Mouse (Mus musculus) ES-E14 (cell line): ENCODE data around the gene Btbd6. TPM values are rescaled to one million over a fixed set of nuclear protein-coding genes. Genes with fewer than 3 reads are reported as not detected.

Experiments used
- DNase-seq: peaks from one replicate; pipeline ENCODE4 v3.0.0-alpha.2; 2013; ENCODE audit warnings: low read depth, low spot score
- H3K27ac ChIP-seq: 2 replicates; pipeline ENCODE4 v1.5.1; 2012; ENCODE audit warnings: low read depth, mild to moderate bottlenecking, low read length, moderate library complexity, mixed read lengths; ENCODE audit not compliant: poor library complexity, insufficient read depth, severe bottlenecking
- H3K36me3 ChIP-seq: 2 replicates; pipeline ENCODE4 v1.6.1; 2012; ENCODE audit warnings: mild to moderate bottlenecking, low read length, moderate library complexity, mixed read lengths; ENCODE audit not compliant: control insufficient read depth, poor library complexity, insufficient read depth, severe bottlenecking
- H3K4me1 ChIP-seq, 2 experiments: fragments of 150-350 bp in 1 of 2; sonication (generic) in 1 of 2; 2 replicates each; pipeline ENCODE4 v1.6.1; 2012; ENCODE audit warnings: low read length in 2 of 2, mild to moderate bottlenecking in 1 of 2, mixed read lengths in 1 of 2; ENCODE audit not compliant: control insufficient read depth in 2 of 2, insufficient read depth in 2 of 2, poor library complexity in 1 of 2
- H3K4me3 ChIP-seq, 2 experiments: fragments of 150-350 bp in 1 of 2; sonication (generic) in 1 of 2; 2 replicates each; pipeline ENCODE4 v1.5.1; 2012; ENCODE audit warnings: low read length in 2 of 2, low read depth in 1 of 2, mild to moderate bottlenecking in 1 of 2, mixed read lengths in 1 of 2; ENCODE audit not compliant: insufficient read depth in 1 of 2, poor library complexity in 1 of 2, severe bottlenecking in 1 of 2
- H3K9ac ChIP-seq: 2 replicates; pipeline ENCODE4 v1.6.1; 2012; ENCODE audit warnings: low read depth, mild to moderate bottlenecking, low read length, mixed read lengths; ENCODE audit not compliant: poor library complexity, insufficient read depth, severe bottlenecking
- H3K9me3 ChIP-seq: fragments of 150-350 bp; sonication (generic); 2 replicates; pipeline ENCODE4 v1.6.1; 2012; ENCODE audit warnings: low read depth, mild to moderate bottlenecking, low read length; ENCODE audit not compliant: control insufficient read depth, insufficient read depth
- CHD2 ChIP-seq: IDR thresholded peaks from 2 replicates; pipeline ENCODE4 v1.6.1; 2014; ENCODE audit warnings: mild to moderate bottlenecking, low read depth, low read length, inconsistent platforms
- HCFC1 ChIP-seq: IDR thresholded peaks from 2 replicates; pipeline ENCODE4 v1.6.1; 2012; ENCODE audit warnings: low read length, inconsistent platforms, borderline replicate concordance; ENCODE audit not compliant: insufficient read depth
- MAFK ChIP-seq: IDR thresholded peaks from 2 replicates; pipeline ENCODE4 v1.6.1; 2014; ENCODE audit warnings: mild to moderate bottlenecking, low read depth, low read length, inconsistent platforms; ENCODE audit not compliant: insufficient read depth
- ZC3H11A ChIP-seq: IDR thresholded peaks from 2 replicates; pipeline ENCODE4 v1.6.1; 2012; ENCODE audit warnings: low read depth, mild to moderate bottlenecking, inconsistent platforms, low read length, borderline replicate concordance
- ZNF384 ChIP-seq: IDR thresholded peaks from 2 replicates; pipeline ENCODE4 v1.6.1; 2012; ENCODE audit warnings: low read depth, low read length, inconsistent platforms
- in situ Hi-C, 2 experiments: fragments of 600-800 bp; cut with MboI; formaldehyde crosslinking; loops; one replicate each; pipeline ENCODE4 v1.15.1; 2025; ENCODE audit warnings: low sequenced_read_pairs in 2 of 2, inconsistent platforms in 1 of 2; ENCODE audit not compliant: unreplicated experiment in 2 of 2
- total RNA-seq: library from RNA; depleted of rRNA; stranded (reverse); fragments of 300-350 nt; gene quantifications from 2 replicates; pipeline ENCODE4 v1.2.3, GENCODE M21; 2012; rRNA removed

Btbd6 gene
- total RNA-seq = 13.4 and 15.2 TPM in 2 replicates

DNA sequence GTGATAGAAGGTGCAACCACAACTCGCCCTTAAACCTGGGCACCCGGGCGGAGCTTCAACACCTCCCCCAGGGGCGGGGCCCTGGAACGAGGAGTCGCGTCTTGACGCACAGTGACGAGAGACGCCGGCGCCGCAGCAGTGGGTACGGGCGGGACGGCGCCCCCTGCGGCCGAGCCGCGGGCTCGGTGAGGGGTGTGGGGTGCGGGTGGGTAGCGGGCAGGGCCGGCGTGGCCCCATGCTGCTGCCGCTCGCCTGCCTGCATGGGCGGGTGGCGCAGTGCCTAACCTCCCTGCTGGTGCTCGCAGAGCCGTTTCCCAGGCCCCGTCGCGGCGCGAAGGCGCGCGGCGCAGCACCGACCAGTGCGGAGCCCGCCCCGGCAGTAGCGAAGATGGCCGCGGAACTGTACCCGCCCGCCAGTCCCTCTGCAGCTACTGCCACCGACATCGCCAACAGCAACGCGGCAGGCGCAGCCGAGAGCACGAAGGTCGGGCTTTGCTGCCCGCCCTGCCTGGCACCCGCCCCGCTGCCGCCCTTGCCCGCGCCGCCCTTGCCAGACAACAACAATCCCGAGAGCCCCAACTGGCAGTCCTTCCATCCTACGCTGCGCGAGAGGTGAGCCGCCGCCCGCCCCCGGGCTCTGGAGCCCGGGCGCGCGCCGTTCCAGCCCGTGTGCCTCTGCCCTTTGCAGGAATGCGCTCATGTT is at the start of gene Btbd6:
Gene Btbd6 (plus strand): TSS at position 112 of the 703 bp plus-strand sequence.
- Histone ChIP-seq H3K36me3 (peaks cover 35% of the 10 kb centered on the region), H3K9me3 (no peaks in the 10 kb centered on the region), H3K4me1 (peaks cover 2 to 5% of the 10 kb centered on the region in 2 experiments; a peak in 1 of 4 replicates), H3K9ac (peak within 1 kb of the TSS; percentile 91), H3K27ac (peak within 1 kb of the TSS; percentile 15; the same call in 1 of the 2 replicates), H3K4me3 (peak within 1 kb of the TSS; percentile 91 to 94)
- in situ Hi-C loops = no loop called here
- peak; percentile 71 for DNase-seq
- TF ChIP-seq HCFC1 (peak; percentile 52; the same call in 1 of the 2 replicates), ZC3H11A (no peak), MAFK (no peak), ZNF384 (no peak), CHD2 (no peak)

DNA sequence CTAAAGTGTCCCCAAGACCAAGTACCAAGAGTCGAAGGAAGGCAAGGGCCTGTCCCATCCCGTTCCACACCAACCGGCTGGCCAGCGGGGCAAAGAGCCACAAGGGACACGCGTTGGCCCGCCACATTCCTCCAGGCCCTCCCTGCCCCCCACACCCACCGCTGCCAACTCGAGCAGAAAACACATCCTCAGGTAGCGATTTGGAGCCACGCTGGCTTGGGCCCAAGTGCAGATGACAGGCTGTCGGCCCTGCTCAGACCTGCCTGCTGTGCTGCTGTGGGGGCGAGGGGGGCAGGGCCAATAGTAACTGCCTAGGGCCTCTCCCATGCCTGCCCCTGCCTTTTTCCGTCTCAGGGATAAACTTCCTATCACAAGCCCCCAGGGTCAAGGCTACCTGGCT is 49.0 kb upstream of the Btbd6 start:
- Histone ChIP-seq H3K4me3 (peak overlapping the region; percentile 17 to 30; a peak in 1 of 4 replicates), H3K4me1 (peaks cover 2 to 11% of the 10 kb centered on the region in 2 experiments; a peak in 2 of 4 replicates), H3K27ac (no peak overlapping the region), H3K9me3 (no peaks in the 10 kb centered on the region), H3K36me3 (no peaks in the 10 kb centered on the region), H3K9ac (peak overlapping the region; percentile 25; the same call in 1 of the 2 replicates)
- DNase-seq = no peak
- in situ Hi-C loops = no loop called here
- no peak for TF ChIP-seq CHD2

DNA sequence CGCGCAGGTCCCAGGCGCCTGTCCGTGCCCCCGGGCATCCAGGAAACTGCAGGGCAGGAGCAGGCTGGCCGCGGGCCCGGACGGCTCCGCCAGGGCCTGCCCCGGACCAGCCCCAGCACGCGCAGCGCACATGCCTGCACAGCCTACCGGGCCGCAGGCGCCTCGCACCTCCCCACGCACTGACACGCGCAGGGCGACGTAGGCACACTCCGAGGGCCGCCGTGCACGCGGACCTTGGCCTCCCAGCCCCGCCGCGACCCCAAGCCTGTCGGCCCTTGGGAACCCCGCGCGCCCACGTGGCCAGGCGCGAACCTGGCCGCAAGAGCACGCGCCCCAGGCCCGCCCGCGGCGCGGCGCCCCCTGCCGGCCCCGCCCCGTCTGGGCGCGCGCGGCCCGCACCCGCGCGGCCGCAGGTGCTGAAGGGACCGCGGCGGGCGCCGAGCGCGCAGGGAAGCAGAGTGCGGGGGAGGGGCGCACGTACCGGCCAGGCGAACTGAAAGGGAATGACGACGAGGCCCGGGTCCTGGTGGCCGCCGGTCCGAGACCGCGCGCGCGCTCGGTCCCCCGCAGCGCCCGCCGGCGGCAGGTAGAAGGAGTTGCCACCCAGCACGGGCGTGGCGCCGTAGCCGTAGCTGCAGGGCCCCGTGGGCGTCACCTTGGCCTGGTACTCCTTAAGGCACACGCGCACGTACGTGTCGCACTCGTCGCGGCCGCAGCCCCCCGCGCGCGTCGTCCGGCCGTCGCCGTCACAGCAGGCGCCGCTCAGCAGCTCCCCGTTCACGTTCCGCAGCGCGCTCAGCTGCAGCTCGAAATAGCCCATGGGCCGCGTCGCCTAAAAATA is 47.7 kb upstream of the Btbd6 start:
- H3K27ac ChIP-seq = no peak overlapping the region
- H3K36me3 ChIP-seq = no peaks in the 10 kb centered on the region
- no peak for DNase-seq
- H3K4me3 ChIP-seq = peak overlapping the region; percentile 70 to 82
- no peaks in the 10 kb centered on the region for H3K9me3 ChIP-seq
- peak overlapping the region; percentile 73 for H3K9ac ChIP-seq
- in situ Hi-C loops = no loop called here
- peaks cover 2 to 11% of the 10 kb centered on the region in 2 experiments; a peak in 2 of 4 replicates for H3K4me1 ChIP-seq
- no peak for TF ChIP-seq ZNF384
- no peak for TF ChIP-seq HCFC1
- no peak for TF ChIP-seq MAFK
- TF ChIP-seq ZC3H11A = no peak
- TF ChIP-seq CHD2 = no peak

DNA sequence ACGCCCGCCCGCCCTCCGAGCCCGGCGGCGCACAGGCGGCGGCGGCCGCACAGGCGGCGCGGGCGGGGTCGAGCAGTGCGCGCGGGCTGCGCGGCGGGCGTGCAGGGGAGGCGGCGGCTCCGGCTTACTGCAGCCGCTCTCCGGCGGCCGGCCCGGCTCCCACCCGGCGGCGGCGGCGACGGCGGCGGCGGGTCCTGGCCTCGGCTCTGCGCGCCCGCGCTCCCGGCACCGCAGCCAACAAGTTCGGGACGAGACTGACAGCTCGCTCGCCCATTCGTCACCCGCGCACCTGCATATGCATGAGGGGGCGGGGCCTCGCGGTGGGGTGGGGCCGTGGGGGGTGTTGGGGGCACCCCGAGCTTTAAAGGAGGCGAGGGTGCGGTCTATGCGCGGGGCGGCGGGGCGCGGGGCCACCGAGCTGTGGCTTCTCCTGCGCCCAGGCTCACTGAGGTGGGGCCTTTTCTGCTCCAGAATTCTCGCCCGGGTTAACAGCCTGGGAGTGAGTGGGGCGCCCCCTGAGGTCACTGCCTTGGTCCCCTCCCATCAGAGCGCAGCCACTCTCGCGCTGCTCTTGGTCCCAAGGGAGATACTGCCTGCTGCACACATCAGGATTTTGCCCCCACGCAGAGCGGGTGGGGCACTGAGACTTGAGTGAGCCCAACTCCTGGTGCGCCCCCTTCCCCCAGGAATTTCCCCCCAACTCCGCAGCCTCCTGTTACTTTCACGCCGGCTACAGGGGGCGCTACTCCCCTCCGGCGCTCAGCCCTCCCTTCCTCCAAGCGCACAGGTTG is 46.5 kb upstream of the Btbd6 start, which contains the start of gene Jag2:
Gene Jag2 (minus strand): TSS at position 215 of the 791 bp plus-strand sequence.
- Histone ChIP-seq H3K4me1 (peaks cover 2 to 9% of the 10 kb centered on the region in 2 experiments; a peak in 2 of 4 replicates), H3K9me3 (no peaks in the 10 kb centered on the region), H3K36me3 (no peaks in the 10 kb centered on the region), H3K9ac (peak within 1 kb of the TSS; percentile 73), H3K27ac (no peak within 1 kb of the TSS), H3K4me3 (peak within 1 kb of the TSS; percentile 72 to 82)
- in situ Hi-C loops = no loop called here
- no peak for TF ChIP-seq ZC3H11A
- DNase-seq = no peak
